Mouse (Mus musculus) liver, embryonic 18 days (tissue): Measurements from ENCODE around the gene Olfr412. TPM values are rescaled to one million over a fixed set of nuclear protein-coding genes. Genes with fewer than 3 reads are reported as not detected.

Experiments
- polyA plus RNA-seq: library from polyadenylated mRNA; depleted of rRNA; stranded (reverse); fragments of >200 nt; gene quantifications from 2 replicates; pipeline ENCODE4 v1.2.3, GENCODE M21; 2012; rRNA removed

Gene Olfr412
- polyA plus RNA-seq: not detected in 2 replicates

GRCm38 (mm10) chr11:74361769-74362168 lies at the start of gene Olfr412:
Gene Olfr412 (plus strand): TSS chr11:74362069.

GRCm38 (mm10) chr11:74337931-74338330 lies 23.9 kb upstream of the Olfr412 start, which contains the start of gene Olfr410:
Gene Olfr410 (minus strand): TSS chr11:74338031.

DNA sequence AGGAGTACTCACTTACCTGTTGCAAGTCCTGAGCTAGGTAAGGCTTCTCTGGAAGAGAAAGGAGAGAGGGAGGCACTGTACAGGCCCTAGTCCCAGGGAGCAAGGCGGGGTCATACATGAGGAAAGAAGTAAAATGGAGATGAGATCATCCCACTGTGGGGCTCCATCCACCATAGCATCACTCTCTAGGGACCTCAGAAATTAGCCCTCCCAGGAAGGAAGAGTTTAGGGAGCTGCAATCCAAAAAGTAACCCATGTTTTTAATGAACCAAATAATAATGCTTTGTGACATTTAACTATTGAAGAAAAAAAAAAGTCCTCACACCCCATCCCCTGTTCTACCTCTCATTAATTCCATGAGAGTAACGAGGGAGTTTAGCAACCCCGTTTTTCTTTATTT lies 9.3 kb upstream of the Olfr412 start, which contains the start of gene Olfr411:
Gene Olfr411 (minus strand): TSS at position 101 of the 400 bp plus-strand sequence.

Other genes starting within 250 kb of the Olfr412 start
- not detected in 2 replicates for gene Olfr401, start 248.4 kb upstream of the Olfr412 start, polyA plus RNA-seq
- not detected in 2 replicates for gene Olfr402, start 208.5 kb upstream of the Olfr412 start, polyA plus RNA-seq
- gene Olfr403, start 175.8 kb upstream of the Olfr412 start, polyA plus RNA-seq: not detected in 2 replicates
- not detected in 2 replicates for gene Olfr43, start 150.7 kb upstream of the Olfr412 start, polyA plus RNA-seq
- gene Olfr406, start 102.3 kb upstream of the Olfr412 start, polyA plus RNA-seq: not detected in 2 replicates
- gene Olfr59, start 78.3 kb upstream of the Olfr412 start, polyA plus RNA-seq: not detected in 2 replicates
- not detected in 2 replicates for gene Olfr410, start 24.0 kb upstream of the Olfr412 start, polyA plus RNA-seq
- gene Olfr411, start 9.4 kb upstream of the Olfr412 start, polyA plus RNA-seq: not detected in 2 replicates
- gene Rap1gap2, start 248.8 kb downstream of the Olfr412 start, polyA plus RNA-seq: 1.7 and 2.2 TPM in 2 replicates